Mouse (Mus musculus): ENCODE results near the gene Immp1l. TPM values are rescaled to one million over a fixed set of nuclear protein-coding genes. Genes with fewer than 3 reads are reported as not detected.

Immp1l gene
- polyA plus RNA-seq, 2 experiments from 2014 or later, result 55.0 to 56.4 TPM

Other genes starting within 250 kb of the Immp1l start
- gene Pax6, start 235.7 kb upstream of the Immp1l start, polyA plus RNA-seq (2017; shearing (Covaris generic)), result under 1 TPM in 1 of 2 experiments, not detected in 1; 0.30 TPM
- gene Elp4, start 74 bp upstream of the Immp1l start, polyA plus RNA-seq (2017; shearing (Covaris generic)), result 10 to 100 TPM; 10.4 to 12.7 TPM
- gene Dnajc24, start 98.9 kb downstream of the Immp1l start, polyA plus RNA-seq (2017; shearing (Covaris generic)), result 10 to 100 TPM; 36.9 to 48.5 TPM